Mouse (Mus musculus) left cerebral cortex, postnatal 25 days (tissue): ENCODE results near the gene Methig1. TPM values are rescaled to one million over a fixed set of nuclear protein-coding genes. Genes with fewer than 3 reads are reported as not detected.
"Not testable (repeated sequence)": the region's sequence is repeated elsewhere in the genome, so short reads cannot be mapped to it uniquely, and the experiment has no call there.

ENCODE experiments used
- DNase-seq, 2 experiments: peaks; one replicate each; pipeline ENCODE4 v3.0.0; 2022; ENCODE audit warnings: low spot score in 2 of 2, mixed read lengths in 1 of 2
- intact Hi-C: fragments of 180-260 bp; cut with DNase I; formaldehyde crosslinking; loops from one replicate; pipeline ENCODE4 v1.15.1; 2025
- total RNA-seq, 2 experiments: library from RNA; stranded (reverse); gene quantifications; 2 replicates each; pipeline ENCODE4 v1.2.3; 2021

Methig1 gene
- total RNA-seq, 2 experiments from 2014 or later, result not detected

GRCm38 (mm10) chr15:100417854-100418450 lies 65.0 kb downstream of the Methig1 start:
- no peak for DNase-seq
- intact Hi-C loops, result no loop called here

DNA sequence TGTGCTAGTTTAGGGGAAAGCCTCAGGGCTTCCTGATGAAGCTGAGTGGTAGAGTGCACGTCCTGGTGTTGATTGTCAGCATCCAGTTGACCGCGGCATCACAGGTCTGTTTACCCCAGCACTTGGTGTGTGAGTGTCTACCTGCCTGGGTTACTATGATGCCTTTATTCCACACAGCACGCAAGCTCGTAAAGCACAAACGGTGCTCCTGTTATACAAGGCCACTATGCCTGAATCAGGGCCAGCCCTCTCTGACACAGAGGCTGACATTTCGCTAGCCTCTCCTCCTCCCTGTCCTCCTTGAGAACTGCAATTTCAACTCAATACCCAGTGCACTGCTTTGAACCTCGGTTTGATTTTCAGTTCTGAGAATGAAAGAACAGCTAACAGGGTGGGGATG lies 66.4 kb downstream of the Methig1 start:
- DNase-seq, result no peak
- intact Hi-C loops, result no loop called here

- DNase-seq, result no peak
- intact Hi-C loops, result no loop called here
These were observed 67.2 kb downstream of the Methig1 start for GRCm38 (mm10) chr15:100419901-100420745.

DNA sequence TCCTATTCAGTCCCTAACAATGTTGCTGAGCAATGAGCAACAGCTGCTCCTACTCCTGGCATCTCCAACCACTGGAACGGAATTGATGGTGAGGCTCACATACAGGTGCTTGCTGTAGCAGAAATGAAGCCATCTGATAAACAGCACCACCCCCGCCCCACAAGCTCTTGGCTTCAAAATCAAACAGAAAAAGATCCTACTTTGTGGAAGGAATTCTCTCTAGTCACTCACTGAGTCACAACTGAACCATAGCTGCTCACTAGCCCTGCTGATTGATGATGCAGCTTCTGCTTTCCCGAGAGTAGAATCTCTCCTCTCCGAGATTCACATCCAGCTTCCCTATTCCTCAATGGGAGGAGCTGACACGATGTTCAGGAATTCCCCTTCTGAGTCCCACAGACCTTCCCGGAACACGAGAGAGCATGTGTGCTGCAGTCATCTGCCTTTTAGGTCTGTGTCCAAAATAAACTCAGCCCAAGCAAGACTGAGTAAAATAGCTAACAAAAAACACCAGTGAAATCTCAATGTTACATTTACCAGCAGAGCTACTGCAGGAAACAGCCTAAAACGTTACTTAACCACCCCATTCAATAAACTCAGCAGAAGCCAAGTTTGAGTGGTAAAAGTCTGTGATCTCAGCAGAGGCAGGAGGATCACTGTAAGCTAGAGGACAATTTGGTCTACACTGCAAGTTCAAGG lies 68.3 kb downstream of the Methig1 start:
- intact Hi-C loops, result no loop called here

GRCm38 (mm10) chr15:100421758-100422197 lies 68.8 kb downstream of the Methig1 start, which contains the start of gene Gm5475:
TSS of gene Gm5475 (plus strand) at chr15:100422147.
- intact Hi-C loops, result loop anchor here (2.0 kb wide), 1 partner anchor 47 kb away; the partner anchor contains the start of gene Letmd1
- not testable (repeated sequence) for DNase-seq

More for the DNA sequence above, 68.3 kb downstream of the Methig1 start:
- peak in 1 of 2 experiments; percentile 49 for DNase-seq

GRCm38 (mm10) chr15:100422476-100422875 lies 69.5 kb downstream of the Methig1 start:
- intact Hi-C loops, result loop anchor here (2.0 kb wide), 1 partner anchor 46 kb away; the partner anchor contains the start of gene Letmd1
- peak in 1 of 2 experiments; percentile 49 for DNase-seq

DNA sequence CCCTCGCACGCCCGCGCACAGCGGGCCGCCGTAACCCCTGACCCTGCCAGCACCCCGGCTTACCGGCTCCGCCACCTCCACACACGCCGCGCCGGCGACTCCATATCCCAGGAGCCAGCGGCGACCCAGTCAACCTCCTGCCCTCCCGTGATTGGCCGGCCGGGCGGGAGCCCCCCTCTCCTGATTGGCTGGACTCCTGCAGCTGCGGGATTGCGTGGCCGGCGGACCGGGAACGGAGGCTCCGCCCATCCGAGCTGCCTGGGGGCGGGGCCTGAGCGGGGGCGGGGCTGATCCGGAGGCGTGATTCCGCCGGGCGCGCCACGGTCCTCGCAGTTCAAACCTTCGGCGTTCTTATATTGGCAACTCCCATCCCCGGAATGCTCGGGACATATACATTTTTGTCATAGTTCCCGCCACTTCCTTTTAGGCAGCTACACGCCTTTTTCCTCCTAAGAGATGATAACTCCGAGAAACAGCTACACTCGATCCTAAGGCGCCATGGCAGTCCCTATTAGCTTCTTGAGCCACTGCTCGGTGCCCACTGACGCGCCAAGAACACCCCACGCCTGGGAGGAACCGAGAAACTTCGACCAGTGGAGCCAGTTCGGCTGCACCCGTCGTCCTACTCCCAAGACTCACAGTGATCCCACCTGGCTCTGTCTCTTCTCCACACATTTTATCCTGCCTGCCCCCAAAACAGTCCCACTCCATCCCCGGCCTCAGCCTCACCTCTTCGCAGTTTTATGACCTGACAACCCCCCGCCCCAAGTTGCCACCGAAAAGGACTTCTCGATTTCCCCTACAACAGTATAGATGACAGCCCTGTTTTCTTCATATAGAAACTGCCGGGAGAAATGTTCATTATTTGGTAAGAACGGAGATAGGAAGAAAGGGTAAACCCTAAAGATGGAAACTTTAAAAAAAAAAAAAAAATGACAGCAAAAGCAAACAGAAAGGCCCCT lies 70.2 kb downstream of the Methig1 start:
- DNase-seq, result peak; percentile 96 to 98
- intact Hi-C loops, result loop anchor here (2.0 kb wide), 1 partner anchor 46 kb away; the partner anchor contains the start of gene Letmd1

GRCm38 (mm10) chr15:100423916-100424315 lies 71.0 kb downstream of the Methig1 start:
- intact Hi-C loops, result loop anchor here (2.0 kb wide), 1 partner anchor 45 kb away; the partner anchor contains the start of gene Letmd1
- no peak for DNase-seq

GRCm38 (mm10) chr15:100424396-100425122 lies 71.6 kb downstream of the Methig1 start, which contains the start of gene Slc11a2:
TSS of gene Slc11a2 (minus strand) at chr15:100425072.
- intact Hi-C loops, result no loop called here

DNA sequence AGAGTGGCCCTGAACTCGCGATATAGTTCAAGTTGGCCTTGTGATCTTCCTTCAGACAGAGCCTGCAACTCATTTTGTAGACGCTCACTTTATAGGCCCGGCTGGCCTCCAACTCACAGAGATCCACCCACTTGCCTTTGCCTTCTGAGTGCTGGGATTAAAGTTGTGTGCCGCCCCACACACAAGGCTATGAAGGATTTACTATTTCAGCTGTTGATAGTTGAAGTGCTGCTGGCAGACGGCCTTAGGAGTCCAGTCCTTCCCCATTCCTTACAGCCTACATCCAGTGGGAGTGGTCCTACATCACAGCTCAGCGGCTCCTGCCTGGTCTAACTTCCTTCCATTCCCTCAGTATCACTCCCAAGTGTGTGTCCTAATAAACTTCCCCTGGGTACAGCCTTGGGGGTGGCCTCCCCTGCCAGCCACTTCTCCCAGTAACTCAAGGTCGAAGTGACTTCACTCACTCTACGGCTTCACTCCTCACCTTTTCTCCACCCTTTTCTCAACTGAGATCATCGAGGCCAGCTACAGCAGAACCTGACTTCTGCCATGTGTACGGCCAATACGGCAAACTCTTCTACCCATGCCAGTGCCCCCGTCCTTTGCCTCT lies 75.5 kb downstream of the Methig1 start:
- intact Hi-C loops, result no loop called here
- no peak for DNase-seq

More at GRCm38 (mm10) chr15:100424396-100425122, 71.6 kb downstream of the Methig1 start, which contains the start of gene Slc11a2:
- DNase-seq, result no peak

DNA sequence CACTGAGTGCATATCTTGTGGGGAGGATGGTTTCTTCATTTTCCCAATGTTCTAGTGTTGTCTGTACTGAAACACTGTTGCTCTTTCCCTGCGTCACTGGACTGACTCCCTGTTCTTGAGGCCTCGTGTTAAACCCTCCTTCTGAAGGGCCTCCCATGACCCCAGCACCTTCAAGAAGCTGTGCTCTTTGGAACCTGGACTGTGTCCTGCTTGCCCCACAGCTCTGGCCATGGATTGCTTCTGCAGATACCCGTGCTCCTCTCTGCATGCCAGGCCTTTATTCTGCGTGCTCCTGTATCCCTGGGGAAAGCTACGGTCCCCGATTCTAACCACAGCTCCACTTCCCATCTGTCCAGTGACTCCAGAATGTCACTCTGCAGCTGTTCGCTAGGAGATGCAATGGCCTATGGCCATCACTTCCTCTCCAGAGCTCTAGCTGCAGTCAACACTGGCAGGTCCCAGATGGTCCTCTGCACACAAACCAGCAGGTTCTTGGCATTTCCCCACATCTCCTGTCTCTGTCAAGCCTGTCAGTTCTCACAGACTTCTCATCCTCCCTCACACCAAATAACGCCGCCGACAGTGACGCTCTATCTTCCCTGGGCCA lies 77.1 kb downstream of the Methig1 start:
- intact Hi-C loops, result no loop called here

DNA sequence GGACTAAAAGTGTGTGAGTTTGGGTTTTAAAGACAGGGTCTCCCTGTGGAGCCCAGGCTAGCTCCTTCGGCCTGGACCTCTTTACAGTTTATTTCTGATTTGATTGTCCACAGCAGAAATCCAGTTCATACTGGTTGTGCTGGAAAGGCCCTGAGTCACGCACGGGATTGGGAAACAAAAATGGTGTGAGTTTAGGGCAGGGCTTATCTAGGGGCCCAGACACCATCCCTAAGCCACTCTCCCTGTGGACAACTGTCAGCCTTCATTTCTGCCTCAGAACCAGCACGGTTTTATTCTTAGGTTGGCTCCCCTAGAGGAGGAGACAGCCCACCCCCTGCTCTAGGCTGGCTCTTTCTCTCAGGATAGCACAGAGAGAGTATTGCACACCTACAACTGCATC lies 80.3 kb downstream of the Methig1 start:
- no peak for DNase-seq
- intact Hi-C loops, result no loop called here

More for the DNA sequence above, 77.1 kb downstream of the Methig1 start:
- DNase-seq, result no peak

Other genes starting within 250 kb of the Methig1 start
- 10 to 100 TPM; 19.2 to 21.4 TPM for gene Atf1, start 125.3 kb upstream of the Methig1 start, total RNA-seq
- gene Tmprss12, start 72.3 kb upstream of the Methig1 start, total RNA-seq, result not detected
- gene Mettl7a1, start 49.0 kb upstream of the Methig1 start, total RNA-seq, result 10 to 100 TPM; 27.0 to 31.6 TPM
- gene Mettl7a3, start 18.2 kb upstream of the Methig1 start, total RNA-seq, result under 1 TPM; 0.37 to 0.48 TPM
- gene Mettl7a2, start 51 bp downstream of the Methig1 start, total RNA-seq, result under 1 TPM; 0.27 to 0.30 TPM
- not detected for gene Higd1c, start 11.4 kb downstream of the Methig1 start, total RNA-seq
- gene Gm5475, start 69.0 kb downstream of the Methig1 start, total RNA-seq, result not detected
- gene Slc11a2, start 71.9 kb downstream of the Methig1 start, total RNA-seq, result 10 to 100 TPM; 54.1 to 63.5 TPM
- 10 to 100 TPM; 60.7 to 63.6 TPM for gene Letmd1, start 115.9 kb downstream of the Methig1 start, total RNA-seq
- 10 to 100 TPM; 36.2 to 36.8 TPM for gene Csrnp2, start 142.3 kb downstream of the Methig1 start, total RNA-seq
- 10 to 100 TPM; 28.9 to 30.3 TPM for gene Tfcp2, start 198.9 kb downstream of the Methig1 start, total RNA-seq
- gene Pou6f1, start 246.8 kb downstream of the Methig1 start, total RNA-seq, result 100 to 1,000 TPM; 132 to 133 TPM